Mouse (Mus musculus): Measurements from ENCODE around the gene Tox2.

The Tox2 gene

DNA sequence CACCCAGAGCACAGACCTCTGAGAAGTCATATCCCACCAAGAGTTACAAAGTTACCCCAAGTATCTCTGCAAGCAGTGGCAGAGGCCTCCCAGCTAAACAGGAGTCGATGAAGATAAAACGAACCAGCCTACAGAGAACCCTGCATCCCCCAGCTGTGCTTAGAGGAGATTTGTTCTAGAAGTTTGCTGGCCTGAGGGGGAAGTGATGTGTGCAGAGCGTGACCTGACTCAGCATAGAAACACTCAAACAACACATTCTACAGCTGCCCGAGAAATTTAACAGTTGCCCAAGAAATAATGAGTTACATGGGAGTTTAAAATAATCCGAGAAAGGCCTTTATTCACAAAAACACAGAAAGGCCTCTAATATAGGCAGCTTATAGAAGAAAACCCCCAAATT lies 155.7 kb downstream of the Tox2 start:
- in situ Hi-C loops (cut with MboI; ENCODE audit: low sequenced_read_pairs) = no loop called here

DNA sequence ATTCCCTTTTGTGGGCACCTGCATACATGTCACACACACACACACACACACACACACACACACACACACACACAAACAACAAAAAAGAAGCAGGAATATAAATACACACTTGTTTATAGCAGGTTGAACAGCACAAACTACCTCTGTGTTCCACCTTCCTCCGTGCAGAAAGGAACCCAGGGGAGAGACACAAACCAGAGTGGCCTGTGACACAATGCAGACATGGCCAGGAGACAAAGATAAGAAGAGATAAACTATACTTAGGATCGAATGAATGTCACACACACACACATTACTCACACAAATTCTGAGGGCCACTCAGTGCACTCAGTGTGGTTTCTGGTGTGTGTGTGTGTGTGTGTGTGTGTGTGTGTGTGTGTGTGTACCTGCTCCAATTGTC lies 156.3 kb downstream of the Tox2 start:
- in situ Hi-C loops (cut with MboI; ENCODE audit: low sequenced_read_pairs) = no loop called here

DNA sequence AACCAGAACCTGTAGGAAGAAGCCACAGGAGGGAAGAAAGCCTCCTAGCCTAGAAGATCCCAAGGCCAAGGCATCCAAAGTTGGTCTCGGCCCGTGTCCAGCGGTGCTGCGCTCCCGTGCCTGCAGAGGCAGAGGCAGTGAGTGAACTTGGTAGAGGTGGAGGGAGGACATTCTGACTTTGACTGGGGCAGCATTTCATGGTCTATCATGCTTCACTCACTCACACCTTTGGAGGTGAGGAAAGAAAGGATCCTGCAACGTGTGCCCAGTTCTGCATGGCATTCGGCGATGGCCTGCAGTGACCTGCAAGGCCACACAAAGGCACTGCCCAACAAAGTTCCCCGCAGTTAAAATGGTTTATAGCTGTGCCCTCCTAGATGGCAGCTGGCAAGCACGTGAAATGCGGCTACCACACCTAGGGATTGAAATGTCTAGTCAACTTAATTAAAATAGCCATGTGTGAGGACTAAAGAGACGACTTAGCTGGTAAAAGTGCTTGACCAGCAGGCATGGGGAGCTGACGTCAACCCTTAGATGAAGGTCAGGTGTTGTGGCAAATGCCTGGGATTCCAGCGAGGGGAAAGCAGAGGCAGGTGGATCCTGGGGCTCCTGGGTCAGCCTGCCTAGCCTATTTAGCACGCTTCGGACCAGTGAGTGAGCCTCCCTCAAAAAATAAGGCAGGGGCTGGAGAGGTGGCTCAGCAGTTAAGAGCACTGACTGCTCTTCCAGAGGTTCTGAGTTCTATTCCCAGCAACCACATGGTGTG lies 158.1 kb downstream of the Tox2 start:
- in situ Hi-C loops (cut with MboI; ENCODE audit: low sequenced_read_pairs) = no loop called here

- in situ Hi-C loops (cut with MboI; ENCODE audit: low sequenced_read_pairs) = no loop called here
These were observed 160.3 kb downstream of the Tox2 start for GRCm38 (mm10) chr2:163362940-163363921.

DNA sequence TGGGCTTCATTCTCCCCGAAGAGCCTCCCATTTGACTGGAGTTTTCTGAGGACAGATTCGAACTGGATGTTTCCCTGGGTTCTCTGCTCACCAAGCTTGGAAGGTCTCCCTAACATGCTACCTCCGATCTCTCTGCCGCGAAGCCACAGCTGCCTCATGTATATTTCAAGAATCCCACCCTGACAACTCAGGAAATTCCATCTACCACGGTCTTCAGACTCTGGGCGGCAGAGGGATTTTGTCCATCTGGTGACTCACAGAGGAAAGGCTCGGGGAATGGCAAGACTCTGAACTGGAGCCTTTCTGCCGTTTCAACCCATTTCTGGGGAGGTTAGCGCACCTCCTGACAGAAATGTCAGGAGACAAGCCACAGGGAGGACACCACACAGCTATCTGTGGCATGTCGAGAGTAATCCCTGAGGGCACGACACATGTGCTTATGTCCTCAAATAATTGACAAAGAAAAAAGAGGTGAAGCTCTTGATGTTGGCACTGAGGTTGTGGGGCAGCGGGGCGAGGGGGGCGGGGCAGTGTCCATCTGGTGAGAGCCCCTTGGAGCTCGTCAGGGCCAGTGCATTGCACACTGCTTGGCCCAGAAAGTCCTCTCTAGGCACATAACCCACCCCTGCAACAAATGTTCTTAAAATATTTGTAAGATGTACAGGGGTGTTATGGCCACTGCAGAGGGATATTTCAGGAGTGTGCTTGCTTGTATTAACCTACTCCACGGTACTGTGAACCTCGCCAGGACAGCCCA lies 162.0 kb downstream of the Tox2 start:
- in situ Hi-C loops (cut with MboI; ENCODE audit: low sequenced_read_pairs) = no loop called here

GRCm38 (mm10) chr2:163370175-163370574 lies 167.2 kb downstream of the Tox2 start:
- in situ Hi-C loops (cut with MboI; ENCODE audit: low sequenced_read_pairs) = no loop called here

DNA sequence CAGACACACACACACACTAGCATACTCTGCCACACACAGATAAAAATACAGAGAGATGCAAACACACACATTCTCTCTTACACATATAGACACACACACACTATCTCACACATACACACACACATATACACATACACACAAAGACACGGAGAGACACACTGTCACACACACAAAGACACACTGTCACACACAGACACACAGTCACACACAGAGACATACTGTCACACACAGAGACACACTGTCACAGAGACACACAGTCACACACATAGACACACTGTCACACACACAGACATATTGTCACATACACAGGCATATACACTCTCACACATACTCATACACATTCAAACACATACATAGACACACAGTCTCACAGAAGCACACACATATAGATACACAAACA lies 169.7 kb downstream of the Tox2 start:
- in situ Hi-C loops (cut with MboI; ENCODE audit: low sequenced_read_pairs) = no loop called here

Data from CH12F3 (cell line).